Mouse (Mus musculus) stomach, postnatal 0 days (tissue): Measurements from ENCODE around the gene Ltk.

ENCODE experiments used
- CTCF ChIP-seq: IDR thresholded peaks from 2 replicates; pipeline ENCODE4 v1.5.1; 2016; ENCODE audit warnings: antibody characterized with exemption, low read depth, mild to moderate bottlenecking, moderate library complexity
- EP300 ChIP-seq: optimal IDR thresholded peaks from 2 replicates; pipeline ENCODE3; 2016; ENCODE audit warnings: antibody characterized with exemption

DNA sequence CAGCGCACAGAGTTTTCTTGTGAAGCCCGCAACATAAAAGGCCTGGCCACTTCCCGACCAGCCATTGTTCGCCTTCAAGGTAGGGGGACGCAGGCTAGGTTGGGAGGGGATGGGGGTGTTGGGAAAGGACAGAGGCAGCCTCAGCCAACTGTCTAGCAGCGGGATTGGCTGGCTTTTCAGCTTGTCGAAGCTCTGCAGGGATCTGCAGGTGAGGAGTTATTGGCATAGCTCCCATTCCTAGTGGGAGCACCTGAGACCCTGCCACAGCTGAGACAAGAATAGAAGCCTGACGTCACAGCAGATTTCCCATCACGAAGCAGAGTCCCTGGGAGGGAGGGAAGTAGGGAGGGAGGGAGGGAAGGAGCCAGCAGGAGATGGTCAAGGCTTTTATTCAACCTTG lies 44.5 kb upstream of the Ltk start:
- TF ChIP-seq EP300 (no peak), CTCF (no peak)
